Mouse (Mus musculus): ENCODE data around the gene Gatb.

GRCm38 (mm10) chr3:85607753-85608152 lies 33.8 kb downstream of the Gatb start:
- TF ChIP-seq POLR2A (IDR thresholded peaks at IDR 0.05; ENCODE audit: low read depth, low read length) = no peak
- no peak for TF ChIP-seq CTCF (IDR thresholded peaks at IDR 0.05; ENCODE audit: extremely low read depth, insufficient read length, insufficient replicate concordance, low read depth, low read length)
